Mouse (Mus musculus) small intestine, adult 2 months (tissue): ENCODE data around the gene Hipk4.

Source experiments
- CTCF ChIP-seq: fragments of 200-500 bp; IDR thresholded peaks from 2 replicates; pipeline ENCODE4 v1.5.1; 2012; ENCODE audit warnings: low read depth, mild to moderate bottlenecking, control low read depth, inconsistent platforms, low read length, moderate library complexity, mixed read lengths; ENCODE audit not compliant: insufficient replicate concordance, insufficient read length; ENCODE audit errors: extremely low read depth
- POLR2A ChIP-seq: fragments of 200-500 bp; IDR thresholded peaks from 2 replicates; pipeline ENCODE4 v1.6.1; 2012; ENCODE audit warnings: low read depth, mild to moderate bottlenecking, control low read depth, inconsistent platforms, low read length, moderate library complexity

GRCm38 (mm10) chr7:27522967-27523366 is at the start of gene Hipk4:
- TF ChIP-seq CTCF (no peak), POLR2A (no peak)
